Mouse (Mus musculus) liver, postnatal 0 days (tissue): ENCODE results near the gene Acp2. TPM values are rescaled to one million over a fixed set of nuclear protein-coding genes. Genes with fewer than 3 reads are reported as not detected.

Experiments
- ATAC-seq: fragments of 200-750 bp; cut with Nextera tagmentation; 2 replicates; pipeline ENCODE4 v1.8.0; 2017; ENCODE audit warnings: mild to moderate bottlenecking, moderate library complexity
- DNase-seq: peaks from one replicate; pipeline ENCODE4 v3.0.0-alpha.2; 2016
- H3K27ac ChIP-seq: fragments of 300-500 bp; sonication (generic); 2 replicates; pipeline ENCODE4 v1.5.1; 2014; ENCODE audit warnings: antibody characterized with exemption, moderate library complexity, mild to moderate bottlenecking, low read depth
- H3K27me3 ChIP-seq: fragments of 300-500 bp; sonication (generic); 2 replicates; pipeline ENCODE4 v1.6.1; 2014; ENCODE audit warnings: low read length, control low read depth, mixed read lengths; ENCODE audit not compliant: insufficient read depth
- H3K36me3 ChIP-seq: fragments of 300-500 bp; sonication (generic); replicated peaks from 2 replicates; pipeline ENCODE4 v1.6.1; 2014; ENCODE audit warnings: mild to moderate bottlenecking, control low read depth, low read length, moderate library complexity, mixed read lengths; ENCODE audit not compliant: insufficient read depth
- H3K4me1 ChIP-seq: fragments of 300-500 bp; sonication (generic); 2 replicates; pipeline ENCODE4 v1.6.1; 2014; ENCODE audit warnings: antibody characterized with exemption, mild to moderate bottlenecking, control low read depth; ENCODE audit not compliant: insufficient read depth
- H3K4me2 ChIP-seq: fragments of 300-500 bp; sonication (generic); 2 replicates; pipeline ENCODE4 v1.6.1; 2014; ENCODE audit warnings: low read depth, mild to moderate bottlenecking, low read length, moderate library complexity, mixed read lengths
- H3K4me3 ChIP-seq: fragments of 300-500 bp; sonication (generic); 2 replicates; pipeline ENCODE4 v1.5.1; 2014; ENCODE audit warnings: low read depth, low read length
- H3K9ac ChIP-seq: fragments of 300-500 bp; sonication (generic); replicated peaks from 2 replicates; pipeline ENCODE4 v1.6.1; 2014; ENCODE audit warnings: mild to moderate bottlenecking, moderate library complexity
- H3K9me3 ChIP-seq: fragments of 300-500 bp; sonication (generic); 2 replicates; pipeline ENCODE4 v1.6.1; 2016; ENCODE audit warnings: mild to moderate bottlenecking, control low read depth, low read length, mixed read lengths
- CTCF ChIP-seq: sonication (generic); IDR thresholded peaks from 2 replicates; pipeline ENCODE4 v1.5.1; 2016; ENCODE audit warnings: antibody characterized with exemption, low read depth
- EP300 ChIP-seq: IDR thresholded peaks from 2 replicates; pipeline ENCODE4 v1.6.1; 2016; ENCODE audit warnings: antibody characterized with exemption, low read depth, mild to moderate bottlenecking
- WGBS: fragments of 180-500 bp; shearing (Covaris S2); extraction: QIAGEN DNeasy Blood & Tissue Kit; methylation state at CpG from one replicate; pipeline ENCODE4 v1.1.7; 2014; ENCODE audit not compliant: insufficient replicate concordance; 5-methylcytosine and 5-hydroxymethylcytosine counted together
- polyA plus RNA-seq: library from polyadenylated mRNA; unstranded; fragments of >200 nt; fragmentation: Nextera tagmentation; extraction: Ambion mirVana; gene quantifications from 2 replicates; pipeline ENCODE4 v1.2.1, GENCODE M21; 2015

The Acp2 gene
- 13.0 and 14.1 TPM in 2 replicates for polyA plus RNA-seq

DNA sequence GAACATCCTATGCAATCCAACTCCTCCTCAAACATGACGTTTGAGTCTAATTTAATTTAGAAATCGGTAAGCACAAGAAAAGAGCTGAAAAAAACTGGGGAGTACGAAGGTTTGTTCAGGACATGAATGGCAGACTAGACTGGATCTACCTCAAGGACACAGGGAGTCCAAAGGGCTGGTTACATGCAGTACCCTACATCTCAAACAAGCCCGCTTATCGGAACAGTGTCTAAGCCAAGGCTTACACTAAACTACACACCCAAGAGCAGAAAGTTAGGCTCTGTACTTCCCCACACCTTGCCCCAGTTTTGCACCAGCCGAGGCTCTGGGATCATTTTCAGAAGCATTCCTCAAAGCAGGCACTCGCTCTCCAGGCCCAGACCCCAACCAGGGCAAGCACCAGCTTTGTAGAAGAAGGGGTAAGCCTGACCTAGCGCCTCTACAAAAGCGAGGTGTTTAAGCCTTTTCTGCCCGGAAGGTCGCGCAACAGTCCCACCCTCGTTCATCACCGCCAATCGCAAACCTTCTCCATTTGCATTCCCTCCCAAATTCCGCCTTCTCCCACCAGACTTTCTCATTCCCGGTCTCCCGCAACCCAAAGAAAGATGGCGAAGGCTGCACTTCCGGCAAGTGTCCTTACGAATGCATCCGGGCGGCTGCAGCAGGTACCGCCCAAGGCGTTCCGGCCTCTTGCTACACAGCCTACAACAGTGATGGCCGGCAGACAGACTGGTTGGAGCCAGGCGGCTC lies at the start of gene Acp2, which contains the start of gene Nr1h3:
Gene Acp2, plus strand, starts transcription at position 664 of the 750 bp plus-strand sequence.
Gene Nr1h3, minus strand, starts transcription at position 613 of the 750 bp plus-strand sequence.
- H3K9ac ChIP-seq, result peak within 1 kb of the TSS; percentile 76
- 2% methylated on average over 28 of the region's 28 CpGs for WGBS
- ATAC-seq (peak; percentile 97), DNase-seq (peak; percentile 94)
- H3K27me3 ChIP-seq, result no peaks in the 10 kb centered on the region
- H3K9me3 ChIP-seq, result no peaks in the 10 kb centered on the region
- no peak for TF ChIP-seq CTCF
- peak; percentile 66; the same call in 1 of the 2 replicates for TF ChIP-seq EP300
- H3K36me3 ChIP-seq, result peaks cover 15% of the 10 kb centered on the region; the same call in 1 of the 2 replicates
- peaks cover 19% of the 10 kb centered on the region for H3K4me1 ChIP-seq
- peak within 1 kb of the TSS; percentile 87 for H3K27ac ChIP-seq
- H3K4me3 ChIP-seq, result peak within 1 kb of the TSS; percentile 69
- H3K4me2 ChIP-seq, result peak within 1 kb of the TSS; percentile 81

DNA sequence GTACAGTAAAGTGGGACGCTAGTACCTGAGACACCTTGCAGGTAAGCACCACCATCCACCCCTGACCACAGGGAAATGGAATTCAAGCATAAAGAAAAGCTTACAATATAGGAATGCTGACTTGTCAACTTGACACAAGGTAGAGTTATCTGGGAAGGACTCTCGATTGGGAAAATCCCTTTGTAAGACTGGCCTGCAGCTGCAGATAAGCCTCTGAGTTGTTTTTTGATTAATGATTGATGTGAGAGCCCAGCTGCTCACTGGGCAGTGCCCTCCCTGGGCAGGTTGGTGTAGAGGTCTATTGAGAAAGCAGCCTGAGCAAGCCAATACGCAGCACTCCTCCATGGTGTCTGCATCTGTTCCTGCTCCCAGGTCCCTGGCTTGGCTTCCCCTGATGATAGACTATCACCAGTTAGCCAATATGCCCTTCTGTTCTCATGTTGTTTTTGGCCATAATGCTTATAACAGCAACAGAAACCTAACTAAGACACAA lies 49.8 kb upstream of the Acp2 start:
- Histone ChIP-seq H3K9me3 (no peaks in the 10 kb centered on the region), H3K4me1 (no peaks in the 10 kb centered on the region), H3K4me3 (no peak overlapping the region), H3K9ac (no peak overlapping the region), H3K4me2 (no peak overlapping the region), H3K36me3 (peaks cover 28% of the 10 kb centered on the region), H3K27me3 (no peaks in the 10 kb centered on the region), H3K27ac (peak overlapping the region; percentile 44; the same call in 1 of the 2 replicates)
- DNase-seq, result no peak
- TF ChIP-seq EP300 (no peak), CTCF (no peak)
- peak; percentile 80 for ATAC-seq
- WGBS, result 68% methylated on average over 3 of the region's 3 CpGs

DNA sequence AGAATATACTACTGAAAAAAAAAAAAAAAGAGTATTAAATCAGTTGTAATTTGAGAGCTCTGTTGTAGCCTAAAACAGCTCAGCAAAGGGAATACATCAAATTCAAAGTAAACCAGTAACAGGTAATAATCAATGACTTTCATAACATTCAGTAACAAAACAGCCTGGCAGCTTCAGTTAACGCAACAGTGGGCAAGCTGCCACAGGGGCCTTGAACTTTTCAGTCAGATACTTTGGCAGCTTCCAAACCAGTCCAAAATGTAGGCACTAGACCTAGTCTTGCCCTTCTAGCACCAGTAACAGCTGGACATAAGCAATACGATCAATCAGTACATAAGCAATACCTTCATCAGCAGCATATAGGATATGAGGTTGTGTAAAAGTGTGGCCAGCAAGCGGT lies 48.6 kb upstream of the Acp2 start:
- peak; percentile 79 for DNase-seq
- ATAC-seq, result peak; percentile 75
- Histone ChIP-seq H3K4me3 (no peak overlapping the region), H3K27ac (peak overlapping the region; percentile 30; the same call in 1 of the 2 replicates), H3K4me2 (no peak overlapping the region), H3K4me1 (no peaks in the 10 kb centered on the region), H3K36me3 (peaks cover 30% of the 10 kb centered on the region), H3K27me3 (no peaks in the 10 kb centered on the region), H3K9me3 (no peaks in the 10 kb centered on the region), H3K9ac (no peak overlapping the region)
- TF ChIP-seq EP300 (no peak), CTCF (no peak)
- WGBS, result 72% methylated on average over 3 of the region's 3 CpGs

DNA sequence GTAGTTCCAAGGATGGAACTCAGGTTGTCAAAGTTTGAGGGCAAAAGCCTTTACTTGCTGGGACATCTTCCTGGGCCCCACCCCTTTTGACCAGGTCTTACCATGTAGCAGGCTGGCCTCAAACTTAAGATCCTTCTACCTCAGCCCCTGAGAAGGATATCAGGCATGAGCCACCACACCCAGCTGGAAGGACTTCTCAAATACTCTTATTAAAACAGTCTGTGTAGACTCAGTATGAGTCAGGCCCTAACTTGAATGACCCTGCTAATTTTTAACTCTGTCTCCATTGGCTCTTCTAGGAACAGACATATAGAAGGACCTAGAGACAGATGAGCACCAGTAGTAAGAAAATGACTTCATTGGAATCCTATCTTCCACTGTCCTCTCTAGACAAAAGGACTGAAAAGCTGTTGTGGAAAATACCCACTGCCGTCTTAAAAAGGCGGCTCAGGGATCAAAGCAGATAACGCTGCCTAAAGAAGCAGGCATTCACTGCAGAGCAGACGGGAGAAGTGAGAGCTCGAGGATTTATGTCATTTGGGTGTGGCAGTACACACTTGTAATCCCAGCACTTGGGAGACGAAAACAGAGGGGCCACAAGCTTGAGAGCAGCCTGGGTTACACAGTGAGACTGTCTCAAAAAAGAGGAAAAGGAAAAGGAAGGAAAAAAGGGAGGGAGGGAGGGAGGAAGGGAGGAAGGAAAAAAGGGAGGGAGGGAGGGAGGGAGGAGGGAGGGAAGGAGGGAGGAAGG lies 45.5 kb upstream of the Acp2 start:
- Histone ChIP-seq H3K36me3 (peaks cover 25% of the 10 kb centered on the region), H3K9me3 (no peaks in the 10 kb centered on the region), H3K27me3 (no peaks in the 10 kb centered on the region), H3K27ac (no peak overlapping the region), H3K9ac (no peak overlapping the region), H3K4me3 (no peak overlapping the region), H3K4me2 (no peak overlapping the region), H3K4me1 (no peaks in the 10 kb centered on the region)
- TF ChIP-seq EP300 (no peak), CTCF (no peak)
- DNase-seq, result no peak
- ATAC-seq, result no peak
- 76% methylated on average over 6 of the region's 6 CpGs for WGBS

DNA sequence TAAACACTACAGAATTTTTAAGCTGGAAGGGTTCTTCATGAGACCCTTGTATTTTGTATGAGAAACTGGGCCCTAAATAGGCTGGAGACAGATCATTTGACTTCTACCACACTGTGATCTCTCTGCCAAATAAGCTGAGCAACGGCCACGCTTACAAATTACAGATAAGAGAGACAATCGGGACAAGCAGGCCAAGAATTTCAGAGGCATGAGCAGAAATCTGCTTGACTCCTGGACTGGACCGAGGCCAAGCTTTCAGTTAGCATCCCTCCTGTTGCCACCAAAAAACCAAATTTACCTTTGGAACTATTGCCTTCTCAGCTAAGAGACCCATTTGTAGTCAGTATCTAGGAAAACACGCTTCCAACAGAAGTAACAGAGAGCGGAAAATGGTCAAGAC lies 42.1 kb upstream of the Acp2 start:
- Histone ChIP-seq H3K36me3 (peaks cover 28% of the 10 kb centered on the region), H3K4me2 (no peak overlapping the region), H3K27ac (no peak overlapping the region), H3K4me1 (no peaks in the 10 kb centered on the region), H3K9ac (no peak overlapping the region), H3K9me3 (no peaks in the 10 kb centered on the region), H3K4me3 (no peak overlapping the region), H3K27me3 (no peaks in the 10 kb centered on the region)
- DNase-seq (no peak), ATAC-seq (no peak)
- TF ChIP-seq CTCF, result no peak
- TF ChIP-seq EP300, result no peak
- WGBS, result 78% methylated on average over 6 of the region's 6 CpGs

DNA sequence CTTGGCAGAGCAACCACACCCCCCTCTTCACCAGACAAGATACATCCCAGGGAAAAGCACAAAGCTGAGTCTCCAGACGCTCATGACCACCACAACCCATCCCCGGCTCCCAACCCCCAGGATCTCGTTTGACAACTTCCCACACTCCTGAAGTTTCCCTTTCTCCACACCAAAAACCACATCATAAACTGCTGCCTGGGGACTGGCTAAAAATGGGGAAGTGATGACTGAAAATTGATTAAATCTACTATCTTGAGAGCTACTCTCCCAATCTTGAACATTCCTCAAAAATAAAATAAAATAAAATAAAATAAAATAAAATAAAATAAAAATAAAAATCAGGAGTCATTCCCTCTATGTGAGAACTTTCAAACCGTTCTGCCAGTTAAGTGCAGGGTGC lies 39.7 kb upstream of the Acp2 start:
- Histone ChIP-seq H3K27ac (no peak overlapping the region), H3K9me3 (no peaks in the 10 kb centered on the region), H3K27me3 (no peaks in the 10 kb centered on the region), H3K36me3 (peaks cover 37% of the 10 kb centered on the region), H3K4me1 (no peaks in the 10 kb centered on the region), H3K4me2 (no peak overlapping the region), H3K9ac (no peak overlapping the region), H3K4me3 (no peak overlapping the region)
- ATAC-seq (no peak), DNase-seq (no peak)
- 61% methylated on average over 4 of the region's 4 CpGs for WGBS
- TF ChIP-seq CTCF (no peak), EP300 (no peak)
